Mouse (Mus musculus): ENCODE measurements around the gene Gm13043.
"Not testable (repeated sequence)": the region's sequence is repeated elsewhere in the genome, so short reads cannot be mapped to it uniquely, and the experiment has no call there.

The Gm13043 gene

GRCm38 (mm10) chr4:143511043-143511442 is at the start of gene Gm13043:
Gm13043 (plus strand) TSS chr4:143511343.
- no peaks in the 10 kb centered on the region for H3K36me3 ChIP-seq (ENCODE audit: insufficient read depth, low read length)
- H3K4me3 ChIP-seq (replicated peaks; ENCODE audit: low read length) = no peak within 1 kb of the TSS
- H3K4me1 ChIP-seq (replicated peaks; ENCODE audit: low read depth, low read length) = no peaks in the 10 kb centered on the region
- no peaks in the 10 kb centered on the region for H3K27me3 ChIP-seq (ENCODE audit: insufficient read depth, low read length)
- TF ChIP-seq NANOG (IDR thresholded peaks at IDR 0.05; ENCODE audit: borderline replicate concordance, low read length) (no peak), CTCF (conservative IDR thresholded peaks at IDR 0.05; ENCODE audit: low read length) (no peak), POU5F1 (IDR thresholded peaks at IDR 0.05; ENCODE audit: borderline replicate concordance, low read length) (no peak)
- peaks cover 5% of the 10 kb centered on the region for H3K9me3 ChIP-seq (ENCODE audit: low read length)

- H3K4me1 ChIP-seq (replicated peaks; ENCODE audit: low read depth, low read length); H3K27me3 ChIP-seq (ENCODE audit: insufficient read depth, low read length); H3K36me3 ChIP-seq (ENCODE audit: insufficient read depth, low read length); H3K9me3 ChIP-seq (ENCODE audit: low read length); H3K4me3 ChIP-seq (replicated peaks; ENCODE audit: low read length): not testable (repeated sequence)
These were observed 24.5 kb downstream of the Gm13043 start, which contains the start of gene Gm13040 for GRCm38 (mm10) chr4:143535654-143536053. Gm13040 (plus strand) TSS chr4:143535954.

- not testable (repeated sequence) for H3K4me3 ChIP-seq (replicated peaks; ENCODE audit: low read length); H3K4me1 ChIP-seq (replicated peaks; ENCODE audit: low read depth, low read length); H3K27me3 ChIP-seq (ENCODE audit: insufficient read depth, low read length); H3K36me3 ChIP-seq (ENCODE audit: insufficient read depth, low read length); H3K9me3 ChIP-seq (ENCODE audit: low read length)
These were observed 40.3 kb downstream of the Gm13043 start, which contains the start of the genes BC080695 and Gm13057 for GRCm38 (mm10) chr4:143551400-143551799. BC080695 (plus strand) TSS chr4:143551700. Gm13057 (plus strand) TSS chr4:143551709.
